Mouse (Mus musculus): Measurements from ENCODE around the gene Tlnrd1. TPM values are rescaled to one million over a fixed set of nuclear protein-coding genes. Genes with fewer than 3 reads are reported as not detected.

Gene Tlnrd1
- polyA plus RNA-seq, 1 experiment from 2014 or later, result 12.8 TPM

- Histone ChIP-seq H3K27me3 (ENCODE audit: insufficient read depth, low read length) (no peaks in the 10 kb centered on the region), H3K4me3 (replicated peaks; ENCODE audit: low read depth, low read length) (no peak overlapping the region), H3K9me3 (replicated peaks; ENCODE audit: low read length) (no peaks in the 10 kb centered on the region), H3K27ac (no peak overlapping the region), H3K9ac (ENCODE audit: low read depth, low read length) (no peak overlapping the region), H3K4me1 (replicated peaks; ENCODE audit: insufficient read depth, low read length) (no peaks in the 10 kb centered on the region), H3K36me3 (ENCODE audit: insufficient read depth, low read length) (no peaks in the 10 kb centered on the region), H3K4me2 (ENCODE audit: low read length) (no peak overlapping the region)
- WGBS, result 73% methylated on average over 3 of the region's 3 CpGs
- ATAC-seq (replicated peaks; ENCODE audit: low FRiP score, low read depth) (no peak), DNase-seq (ENCODE audit: low spot score) (no peak)
- no peak for TF ChIP-seq CTCF (IDR thresholded peaks at IDR 0.05; ENCODE audit: low read depth)
Measured at GRCm38 (mm10) chr7:83911909-83912308, 27.8 kb upstream of the Tlnrd1 start.

DNA sequence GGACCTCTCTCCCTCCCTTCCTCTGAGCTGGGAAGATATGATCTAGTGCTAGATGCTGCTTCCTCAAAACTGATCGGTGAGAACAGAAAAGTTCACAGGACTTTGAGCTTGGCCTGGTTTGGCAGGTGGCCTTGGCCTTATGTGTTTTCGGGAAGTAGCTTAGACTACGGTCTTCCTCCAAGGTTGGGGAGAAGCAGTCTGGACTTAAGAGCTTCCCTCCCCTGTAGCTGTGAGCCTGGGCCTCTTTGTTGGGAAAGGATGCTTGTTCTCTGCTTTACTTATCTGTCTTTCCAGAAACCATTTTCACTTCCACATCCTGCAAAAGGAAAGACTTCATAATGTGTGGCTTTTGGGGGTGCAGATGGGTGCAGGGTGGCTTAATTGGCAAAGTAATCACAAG, 20.7 kb upstream of the Tlnrd1 start:
- WGBS, result 84% methylated on average over 3 of the region's 3 CpGs
- H3K4me2 ChIP-seq (ENCODE audit: low read length), result no peak overlapping the region
- H3K27ac ChIP-seq, result no peak overlapping the region
- H3K9ac ChIP-seq (ENCODE audit: low read depth, low read length), result no peak overlapping the region
- TF ChIP-seq CTCF (IDR thresholded peaks at IDR 0.05; ENCODE audit: low read depth), result no peak
- H3K4me3 ChIP-seq (replicated peaks; ENCODE audit: low read depth, low read length), result no peak overlapping the region
- no peaks in the 10 kb centered on the region for H3K27me3 ChIP-seq (ENCODE audit: insufficient read depth, low read length)
- DNase-seq (ENCODE audit: low spot score), result no peak
- no peaks in the 10 kb centered on the region for H3K4me1 ChIP-seq (replicated peaks; ENCODE audit: insufficient read depth, low read length)
- H3K9me3 ChIP-seq (replicated peaks; ENCODE audit: low read length), result no peaks in the 10 kb centered on the region
- peaks cover 4% of the 10 kb centered on the region; the same call in 1 of the 2 replicates for H3K36me3 ChIP-seq (ENCODE audit: insufficient read depth, low read length)
- no peak for ATAC-seq (replicated peaks; ENCODE audit: low FRiP score, low read depth)

GRCm38 (mm10) chr7:83902296-83903145, 18.4 kb upstream of the Tlnrd1 start:
- H3K27me3 ChIP-seq (ENCODE audit: insufficient read depth, low read length), result no peaks in the 10 kb centered on the region
- H3K4me1 ChIP-seq (replicated peaks; ENCODE audit: insufficient read depth, low read length), result no peaks in the 10 kb centered on the region
- ATAC-seq (replicated peaks; ENCODE audit: low FRiP score, low read depth) (no peak), DNase-seq (ENCODE audit: low spot score) (no peak)
- no peaks in the 10 kb centered on the region for H3K9me3 ChIP-seq (replicated peaks; ENCODE audit: low read length)
- no peak for TF ChIP-seq CTCF (IDR thresholded peaks at IDR 0.05; ENCODE audit: low read depth)
- no peak overlapping the region for H3K4me3 ChIP-seq (replicated peaks; ENCODE audit: low read depth, low read length)
- no peak overlapping the region for H3K4me2 ChIP-seq (ENCODE audit: low read length)
- 78% methylated on average over 5 of the region's 5 CpGs for WGBS
- no peak overlapping the region for H3K9ac ChIP-seq (ENCODE audit: low read depth, low read length)
- peaks cover 27% of the 10 kb centered on the region for H3K36me3 ChIP-seq (ENCODE audit: insufficient read depth, low read length)
- no peak overlapping the region for H3K27ac ChIP-seq

DNA sequence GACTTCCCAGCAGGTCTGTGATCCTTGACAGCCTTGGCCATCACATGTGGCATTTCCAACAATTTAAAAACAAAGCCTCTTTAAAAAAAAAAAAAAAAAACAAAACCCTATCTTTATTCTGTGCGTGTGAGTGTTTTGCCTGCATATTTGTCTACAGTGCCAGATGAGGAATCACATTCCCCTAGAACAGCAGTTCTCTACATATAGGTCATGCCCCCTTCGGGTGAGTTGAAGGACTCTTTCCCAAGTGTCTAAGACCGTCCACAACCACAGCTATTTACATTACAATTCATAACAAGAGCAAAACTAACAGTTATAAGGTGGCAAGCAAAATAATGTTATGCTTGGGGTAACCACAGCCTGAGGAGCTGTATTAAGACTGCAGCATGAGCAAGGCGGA, 17.3 kb upstream of the Tlnrd1 start:
- Histone ChIP-seq H3K36me3 (ENCODE audit: insufficient read depth, low read length) (peaks cover 34% of the 10 kb centered on the region), H3K27me3 (ENCODE audit: insufficient read depth, low read length) (no peaks in the 10 kb centered on the region), H3K4me1 (replicated peaks; ENCODE audit: insufficient read depth, low read length) (no peaks in the 10 kb centered on the region), H3K9ac (ENCODE audit: low read depth, low read length) (no peak overlapping the region), H3K27ac (no peak overlapping the region), H3K4me2 (ENCODE audit: low read length) (no peak overlapping the region), H3K4me3 (replicated peaks; ENCODE audit: low read depth, low read length) (no peak overlapping the region), H3K9me3 (replicated peaks; ENCODE audit: low read length) (no peaks in the 10 kb centered on the region)
- 71% methylated on average over 4 of the region's 4 CpGs for WGBS
- no peak for TF ChIP-seq CTCF (IDR thresholded peaks at IDR 0.05; ENCODE audit: low read depth)
- DNase-seq (ENCODE audit: low spot score), result no peak
- no peak for ATAC-seq (replicated peaks; ENCODE audit: low FRiP score, low read depth)

GRCm38 (mm10) chr7:83900519-83900918, 16.4 kb upstream of the Tlnrd1 start:
- DNase-seq (ENCODE audit: low spot score) (no peak), ATAC-seq (replicated peaks; ENCODE audit: low FRiP score, low read depth) (no peak)
- Histone ChIP-seq H3K9ac (ENCODE audit: low read depth, low read length) (no peak overlapping the region), H3K27me3 (ENCODE audit: insufficient read depth, low read length) (no peaks in the 10 kb centered on the region), H3K27ac (no peak overlapping the region), H3K9me3 (replicated peaks; ENCODE audit: low read length) (no peaks in the 10 kb centered on the region), H3K36me3 (ENCODE audit: insufficient read depth, low read length) (peaks cover 38% of the 10 kb centered on the region), H3K4me3 (replicated peaks; ENCODE audit: low read depth, low read length) (no peak overlapping the region), H3K4me2 (ENCODE audit: low read length) (no peak overlapping the region), H3K4me1 (replicated peaks; ENCODE audit: insufficient read depth, low read length) (no peaks in the 10 kb centered on the region)
- 72% methylated on average over 3 of the region's 3 CpGs for WGBS
- no peak for TF ChIP-seq CTCF (IDR thresholded peaks at IDR 0.05; ENCODE audit: low read depth)

- Histone ChIP-seq H3K27ac (no peak overlapping the region), H3K36me3 (ENCODE audit: insufficient read depth, low read length) (peaks cover 38% of the 10 kb centered on the region), H3K9ac (ENCODE audit: low read depth, low read length) (no peak overlapping the region), H3K9me3 (replicated peaks; ENCODE audit: low read length) (no peaks in the 10 kb centered on the region), H3K4me2 (ENCODE audit: low read length) (no peak overlapping the region), H3K27me3 (ENCODE audit: insufficient read depth, low read length) (no peaks in the 10 kb centered on the region), H3K4me3 (replicated peaks; ENCODE audit: low read depth, low read length) (no peak overlapping the region), H3K4me1 (replicated peaks; ENCODE audit: insufficient read depth, low read length) (peaks cover 6% of the 10 kb centered on the region)
- TF ChIP-seq CTCF (IDR thresholded peaks at IDR 0.05; ENCODE audit: low read depth), result no peak
- WGBS, result 92% methylated on average over 11 of the region's 11 CpGs
- ATAC-seq (replicated peaks; ENCODE audit: low FRiP score, low read depth) (no peak), DNase-seq (ENCODE audit: low spot score) (no peak)
Measured at GRCm38 (mm10) chr7:83898267-83898666, 14.2 kb upstream of the Tlnrd1 start.
